Mouse (Mus musculus) thymus, adult 2 months (tissue): ENCODE measurements at regions not wholly inside any gene's neighbourhood (a gene's known extent, or its start where the extent isn't known, plus 50 kb on each side); places are given as distances from the start of the nearest gene placed in this dataset.

Source experiments
- CTCF ChIP-seq: fragments of 200-500 bp; IDR thresholded peaks from 2 replicates; pipeline ENCODE4 v1.5.1; 2012; ENCODE audit warnings: mild to moderate bottlenecking, control low read depth, low read length, moderate library complexity, borderline replicate concordance; ENCODE audit not compliant: control insufficient read depth, poor library complexity, insufficient read depth; ENCODE audit errors: extremely low read depth
- POLR2A ChIP-seq: fragments of 200-500 bp; IDR thresholded peaks from 2 replicates; pipeline ENCODE4 v1.6.1; 2012; ENCODE audit warnings: mild to moderate bottlenecking, low read length, control low read depth, moderate library complexity; ENCODE audit not compliant: control insufficient read depth, poor library complexity, insufficient read depth; ENCODE audit errors: extremely low read depth

- TF ChIP-seq POLR2A (no peak), CTCF (no peak)
These were observed 91.7 kb upstream of the Syt6 start for GRCm38 (mm10) chr3:103483316-103483715.
